Mouse (Mus musculus): ENCODE results near the gene Mcoln2. TPM values are rescaled to one million over a fixed set of nuclear protein-coding genes. Genes with fewer than 3 reads are reported as not detected.

Gene Mcoln2
- total and polyA plus RNA-seq, 3 experiments = not detected

- no peak for DNase-seq
These were observed 77.8 kb downstream of the Mcoln2 start for GRCm38 (mm10) chr3:146227427-146227826.

DNA sequence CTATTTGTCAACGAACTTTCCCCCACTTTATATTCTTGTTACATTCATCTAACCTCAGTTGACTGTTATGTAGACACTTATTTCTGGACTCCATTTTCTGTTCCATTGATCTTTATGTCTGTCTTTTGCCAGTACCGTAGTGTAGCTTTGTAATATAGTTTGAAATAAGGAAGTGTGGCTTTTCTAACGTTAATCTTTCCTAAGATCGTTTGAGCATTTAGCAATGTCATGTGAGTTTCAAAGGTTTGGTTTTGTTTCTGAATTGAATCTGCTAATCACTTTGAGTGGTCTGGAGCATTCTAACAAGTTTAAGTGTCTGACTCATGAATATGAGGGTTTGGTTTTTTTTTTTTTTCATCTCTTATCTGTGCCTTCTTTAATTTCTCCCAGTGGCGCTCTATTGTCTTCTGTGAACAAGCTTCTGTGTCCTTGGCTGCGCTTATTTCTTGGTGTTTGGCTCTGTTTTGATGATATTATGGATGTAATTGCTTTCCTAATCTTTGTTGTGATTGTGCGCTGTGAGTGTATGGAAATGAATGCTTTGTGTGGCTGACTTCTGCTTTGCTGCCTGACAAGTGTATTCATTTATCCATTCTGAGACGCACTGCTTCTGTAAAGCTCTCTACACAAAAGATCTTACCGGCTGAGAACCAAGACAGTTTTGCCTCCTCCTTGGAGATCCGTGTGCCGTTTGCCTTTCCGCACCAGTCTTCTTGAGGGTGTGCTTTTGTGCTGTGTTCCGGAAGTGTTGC is 79.1 kb downstream of the Mcoln2 start:
- no peak for DNase-seq

DNA sequence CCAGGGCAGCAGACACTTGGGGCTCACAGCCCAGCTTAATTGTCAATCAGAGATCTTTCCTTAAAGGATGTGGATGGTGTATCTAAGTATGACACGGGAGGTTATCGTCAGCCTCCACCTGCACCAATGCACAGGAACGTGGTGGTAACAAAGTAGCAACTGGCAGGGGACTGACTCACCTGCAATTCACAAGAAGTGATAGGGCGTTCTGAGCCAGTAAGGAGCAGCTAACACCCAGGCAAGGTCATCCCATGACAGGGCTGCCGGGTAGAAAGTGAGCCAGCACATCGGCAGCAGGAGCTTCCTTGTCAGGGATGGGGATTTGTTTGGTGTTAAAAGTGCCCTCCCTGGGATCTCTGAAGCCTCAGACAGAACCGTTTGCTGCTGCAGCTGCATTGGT is 83.1 kb downstream of the Mcoln2 start:
- DNase-seq = no peak

DNA sequence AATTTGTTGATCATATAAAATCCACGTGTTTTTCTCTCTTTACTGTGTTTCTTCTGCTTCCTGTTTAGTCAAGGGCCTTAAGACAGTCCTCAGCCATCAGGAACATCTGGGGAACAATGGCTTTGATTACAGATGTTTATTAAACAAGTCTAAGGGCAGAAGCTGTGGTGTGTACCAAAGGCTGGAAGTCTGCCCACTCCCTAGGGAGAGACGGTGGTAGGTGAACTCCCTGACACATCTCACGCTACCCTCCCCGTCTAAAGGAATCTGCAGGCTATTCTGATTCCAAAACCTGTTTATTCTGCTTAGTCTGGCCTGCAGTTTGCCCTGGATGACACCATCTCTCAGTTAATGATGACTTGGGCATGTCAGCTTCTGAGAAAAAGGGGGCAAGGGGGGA is 84.1 kb downstream of the Mcoln2 start:
- DNase-seq = no peak

- DNase-seq = no peak
These were observed 84.9 kb downstream of the Mcoln2 start for GRCm38 (mm10) chr3:146234530-146234929.

DNA sequence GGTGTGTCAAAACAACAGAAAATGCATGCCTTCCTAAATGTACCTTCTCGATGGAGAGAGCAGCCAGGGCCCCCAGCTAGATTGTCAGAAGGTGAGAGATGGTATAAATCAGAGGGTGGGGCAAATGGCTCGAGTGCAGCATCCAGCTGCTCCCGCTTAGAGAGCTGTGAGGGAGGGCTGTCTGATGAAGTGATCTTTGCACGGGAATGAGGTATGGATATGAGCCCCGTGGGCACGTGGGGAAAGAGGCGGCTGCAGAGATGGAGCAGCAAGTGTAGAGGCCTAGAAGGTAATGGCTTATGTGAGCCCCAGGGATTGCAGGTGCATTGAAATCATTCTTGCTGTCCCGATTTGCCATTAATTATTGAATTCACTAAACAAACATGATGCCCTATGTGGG is 86.6 kb downstream of the Mcoln2 start:
- no peak for DNase-seq

DNA sequence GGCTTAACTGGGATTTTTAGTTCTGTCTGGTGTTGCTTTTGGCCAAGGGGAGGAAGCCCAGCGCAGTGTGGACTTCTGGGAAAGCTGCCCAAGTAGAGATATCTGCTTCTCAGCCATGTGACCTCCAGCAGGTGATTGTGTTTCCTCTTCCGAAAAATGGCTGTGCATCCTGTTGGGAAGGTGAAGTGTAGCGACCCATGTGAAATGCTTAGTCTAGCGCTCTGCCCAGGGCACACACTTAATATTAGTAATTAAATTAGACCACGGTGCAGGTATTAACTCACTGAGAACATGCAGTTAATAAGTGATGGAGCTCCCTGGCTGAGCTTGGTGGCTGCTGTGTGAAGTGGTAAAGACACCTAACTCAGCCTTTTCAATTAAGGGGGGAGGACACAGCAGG is 88.0 kb downstream of the Mcoln2 start:
- no peak for DNase-seq

GRCm38 (mm10) chr3:146244630-146245029 is 95.0 kb downstream of the Mcoln2 start:
- no peak for DNase-seq

Other genes starting within 250 kb of the Mcoln2 start
- gene Bcl10, start 227.0 kb upstream of the Mcoln2 start, total RNA-seq (2021) = 10 to 100 TPM; 20.7 to 23.9 TPM
- 3.6 and 4.1 TPM in 2 replicates for gene Bcl10, start 227.0 kb upstream of the Mcoln2 start, polyA plus RNA-seq (2012; rRNA removed)
- 10 to 100 TPM; 22.0 to 23.1 TPM for gene 2410004B18Rik, start 211.8 kb upstream of the Mcoln2 start, total RNA-seq (2021)
- 8.7 and 9.2 TPM in 2 replicates for gene 2410004B18Rik, start 211.8 kb upstream of the Mcoln2 start, polyA plus RNA-seq (2012; rRNA removed)
- 1 to 10 TPM; 4.2 to 6.8 TPM for gene Syde2, start 162.0 kb upstream of the Mcoln2 start, total RNA-seq (2021)
- 4.2 and 5.0 TPM in 2 replicates for gene Syde2, start 162.0 kb upstream of the Mcoln2 start, polyA plus RNA-seq (2012; rRNA removed)
- not detected for gene Wdr63, start 41.7 kb upstream of the Mcoln2 start, total RNA-seq (2021)
- not detected in 2 replicates for gene Wdr63, start 41.7 kb upstream of the Mcoln2 start, polyA plus RNA-seq (2012; rRNA removed)
- gene Mcoln3, start 32.4 kb upstream of the Mcoln2 start, total RNA-seq (2021) = not detected
- not detected in 2 replicates for gene Mcoln3, start 32.4 kb upstream of the Mcoln2 start, polyA plus RNA-seq (2012; rRNA removed)
- gene Lpar3, start 71.1 kb downstream of the Mcoln2 start, total RNA-seq (2021) = under 1 TPM; 0.10 to 0.12 TPM
- 0.39 and 0.76 TPM in 2 replicates for gene Lpar3, start 71.1 kb downstream of the Mcoln2 start, polyA plus RNA-seq (2012; rRNA removed)

All from adrenal gland, adult 2 months (tissue).